Mouse (Mus musculus) thymus, adult 18-20 months (tissue): Measurements from ENCODE around the gene Sult2b1.

ENCODE experiments used
- DNase-seq, 2 experiments: peaks; one replicate each; pipeline ENCODE4 v3.0.0; 2022; ENCODE audit warnings: mixed read lengths in 2 of 2

The Sult2b1 gene

GRCm38 (mm10) chr7:45784524-45785372 is at the start of gene Sult2b1:
TSS of gene Sult2b1 (minus strand) at chr7:45784669.
- DNase-seq: no peak

GRCm38 (mm10) chr7:45833924-45834323 is 49.5 kb upstream of the Sult2b1 start:
- DNase-seq: no peak

GRCm38 (mm10) chr7:45833148-45833790 is 48.8 kb upstream of the Sult2b1 start:
- DNase-seq: no peak

GRCm38 (mm10) chr7:45832428-45832827 is 48.0 kb upstream of the Sult2b1 start:
- no peak for DNase-seq

- no peak for DNase-seq
Observed at GRCm38 (mm10) chr7:45831128-45831525, 46.7 kb upstream of the Sult2b1 start.

GRCm38 (mm10) chr7:45830427-45831127 is 46.1 kb upstream of the Sult2b1 start, which contains the start of gene Grwd1:
TSS of gene Grwd1 (minus strand) at chr7:45830944.
- peak; percentile 57 to 70 for DNase-seq

GRCm38 (mm10) chr7:45826631-45827030 is 42.2 kb upstream of the Sult2b1 start:
- no peak for DNase-seq

- DNase-seq: no peak
Observed at GRCm38 (mm10) chr7:45824598-45824997, 40.1 kb upstream of the Sult2b1 start, which contains the start of gene Kcnj14. TSS of gene Kcnj14 (minus strand) at chr7:45824782.

- no peak for DNase-seq
Observed at GRCm38 (mm10) chr7:45820913-45821312, 36.4 kb upstream of the Sult2b1 start.

- no peak for DNase-seq
Observed at GRCm38 (mm10) chr7:45819843-45820242, 35.4 kb upstream of the Sult2b1 start.

GRCm38 (mm10) chr7:45815984-45816351 is 31.5 kb upstream of the Sult2b1 start:
- no peak for DNase-seq

GRCm38 (mm10) chr7:45815323-45815983 is 31.0 kb upstream of the Sult2b1 start:
- DNase-seq: peak in 1 of 2 experiments; percentile 31

GRCm38 (mm10) chr7:45814841-45815240 is 30.4 kb upstream of the Sult2b1 start:
- DNase-seq: no peak

GRCm38 (mm10) chr7:45813787-45814779 is 29.6 kb upstream of the Sult2b1 start, which contains the start of gene Cyth2:
TSS of gene Cyth2 (minus strand) at chr7:45814581.
- DNase-seq: peak; percentile 98 to 99

GRCm38 (mm10) chr7:45812921-45813320 is 28.5 kb upstream of the Sult2b1 start:
- DNase-seq: no peak

GRCm38 (mm10) chr7:45809276-45810075 is 25.0 kb upstream of the Sult2b1 start:
- DNase-seq: no peak

GRCm38 (mm10) chr7:45808471-45808870 is 24.0 kb upstream of the Sult2b1 start:
- DNase-seq: no peak

- DNase-seq: no peak
Observed at GRCm38 (mm10) chr7:45805941-45806340, 21.5 kb upstream of the Sult2b1 start.

GRCm38 (mm10) chr7:45802551-45802950 is 18.1 kb upstream of the Sult2b1 start:
- no peak for DNase-seq

- peak; percentile 69 to 72 for DNase-seq
Observed at GRCm38 (mm10) chr7:45801348-45801747, 16.9 kb upstream of the Sult2b1 start.
